Mouse (Mus musculus) ES-E14 (cell line): ENCODE measurements around the gene Nav2. TPM values are rescaled to one million over a fixed set of nuclear protein-coding genes. Genes with fewer than 3 reads are reported as not detected.

Experiments
- DNase-seq: peaks from one replicate; pipeline ENCODE4 v3.0.0-alpha.2; 2013; ENCODE audit warnings: low read depth, low spot score
- H3K27ac ChIP-seq: 2 replicates; pipeline ENCODE4 v1.5.1; 2012; ENCODE audit warnings: low read depth, mild to moderate bottlenecking, low read length, moderate library complexity, mixed read lengths; ENCODE audit not compliant: poor library complexity, insufficient read depth, severe bottlenecking
- H3K36me3 ChIP-seq: 2 replicates; pipeline ENCODE4 v1.6.1; 2012; ENCODE audit warnings: mild to moderate bottlenecking, low read length, moderate library complexity, mixed read lengths; ENCODE audit not compliant: control insufficient read depth, poor library complexity, insufficient read depth, severe bottlenecking
- H3K4me1 ChIP-seq, 2 experiments: fragments of 150-350 bp in 1 of 2; sonication (generic) in 1 of 2; 2 replicates each; pipeline ENCODE4 v1.6.1; 2012; ENCODE audit warnings: low read length in 2 of 2, mild to moderate bottlenecking in 1 of 2, mixed read lengths in 1 of 2; ENCODE audit not compliant: control insufficient read depth in 2 of 2, insufficient read depth in 2 of 2, poor library complexity in 1 of 2
- H3K4me3 ChIP-seq, 2 experiments: fragments of 150-350 bp in 1 of 2; sonication (generic) in 1 of 2; 2 replicates each; pipeline ENCODE4 v1.5.1; 2012; ENCODE audit warnings: low read length in 2 of 2, low read depth in 1 of 2, mild to moderate bottlenecking in 1 of 2, mixed read lengths in 1 of 2; ENCODE audit not compliant: insufficient read depth in 1 of 2, poor library complexity in 1 of 2, severe bottlenecking in 1 of 2
- H3K9ac ChIP-seq: 2 replicates; pipeline ENCODE4 v1.6.1; 2012; ENCODE audit warnings: low read depth, mild to moderate bottlenecking, low read length, mixed read lengths; ENCODE audit not compliant: poor library complexity, insufficient read depth, severe bottlenecking
- H3K9me3 ChIP-seq: fragments of 150-350 bp; sonication (generic); 2 replicates; pipeline ENCODE4 v1.6.1; 2012; ENCODE audit warnings: low read depth, mild to moderate bottlenecking, low read length; ENCODE audit not compliant: control insufficient read depth, insufficient read depth
- CHD2 ChIP-seq: IDR thresholded peaks from 2 replicates; pipeline ENCODE4 v1.6.1; 2014; ENCODE audit warnings: mild to moderate bottlenecking, low read depth, low read length, inconsistent platforms
- HCFC1 ChIP-seq: IDR thresholded peaks from 2 replicates; pipeline ENCODE4 v1.6.1; 2012; ENCODE audit warnings: low read length, inconsistent platforms, borderline replicate concordance; ENCODE audit not compliant: insufficient read depth
- MAFK ChIP-seq: IDR thresholded peaks from 2 replicates; pipeline ENCODE4 v1.6.1; 2014; ENCODE audit warnings: mild to moderate bottlenecking, low read depth, low read length, inconsistent platforms; ENCODE audit not compliant: insufficient read depth
- ZC3H11A ChIP-seq: IDR thresholded peaks from 2 replicates; pipeline ENCODE4 v1.6.1; 2012; ENCODE audit warnings: low read depth, mild to moderate bottlenecking, inconsistent platforms, low read length, borderline replicate concordance
- ZNF384 ChIP-seq: IDR thresholded peaks from 2 replicates; pipeline ENCODE4 v1.6.1; 2012; ENCODE audit warnings: low read depth, low read length, inconsistent platforms
- in situ Hi-C, 2 experiments: fragments of 600-800 bp; cut with MboI; formaldehyde crosslinking; loops; one replicate each; pipeline ENCODE4 v1.15.1; 2025; ENCODE audit warnings: low sequenced_read_pairs in 2 of 2, inconsistent platforms in 1 of 2; ENCODE audit not compliant: unreplicated experiment in 2 of 2
- total RNA-seq: library from RNA; depleted of rRNA; stranded (reverse); fragments of 300-350 nt; gene quantifications from 2 replicates; pipeline ENCODE4 v1.2.3, GENCODE M21; 2012

Nav2 gene
- total RNA-seq, 1 experiment = 18.2 TPM

DNA sequence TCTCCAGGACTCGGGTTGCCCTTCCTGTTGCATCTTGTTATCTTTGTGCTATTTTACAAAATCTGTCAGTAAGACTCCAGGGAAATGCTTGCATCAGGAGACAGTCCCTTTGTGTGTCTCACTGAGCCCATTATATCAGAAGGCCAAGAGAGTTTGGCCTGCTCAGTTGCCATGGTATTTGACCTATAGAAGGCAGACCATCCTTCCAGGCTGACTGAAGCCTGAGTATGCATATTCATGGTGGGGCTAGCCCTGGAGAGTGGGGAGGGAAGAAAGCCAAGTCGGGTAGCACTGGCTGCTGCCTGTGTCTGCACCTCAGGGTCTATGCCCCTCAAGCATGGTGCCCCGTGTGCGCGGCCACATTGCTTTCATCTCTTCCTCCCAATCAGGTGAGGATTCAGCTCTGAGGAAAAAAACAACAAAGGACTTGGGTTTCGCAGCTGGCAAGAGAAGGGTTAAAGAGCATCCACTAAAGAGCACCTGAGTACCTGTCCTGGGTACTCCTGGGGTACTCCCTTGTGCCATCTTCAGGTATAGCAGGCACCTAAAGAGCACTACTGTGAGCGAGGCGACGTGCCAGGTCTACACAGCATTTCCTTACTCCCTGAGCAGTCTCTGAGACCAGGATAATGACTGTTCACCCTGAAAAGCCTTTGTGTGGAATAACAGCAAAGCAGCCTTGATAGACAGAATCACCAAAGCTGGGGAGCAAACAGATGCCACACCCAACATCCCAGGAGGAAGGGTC, 144.5 kb downstream of the Nav2 start:
- Histone ChIP-seq H3K36me3 (no peaks in the 10 kb centered on the region), H3K9me3 (no peaks in the 10 kb centered on the region), H3K4me3 (no peak overlapping the region), H3K27ac (no peak overlapping the region), H3K4me1 (no peaks in the 10 kb centered on the region), H3K9ac (no peak overlapping the region)
- no peak for DNase-seq
- in situ Hi-C loops = no loop called here
- TF ChIP-seq CHD2 (no peak), ZC3H11A (no peak), HCFC1 (no peak), MAFK (no peak), ZNF384 (no peak)

DNA sequence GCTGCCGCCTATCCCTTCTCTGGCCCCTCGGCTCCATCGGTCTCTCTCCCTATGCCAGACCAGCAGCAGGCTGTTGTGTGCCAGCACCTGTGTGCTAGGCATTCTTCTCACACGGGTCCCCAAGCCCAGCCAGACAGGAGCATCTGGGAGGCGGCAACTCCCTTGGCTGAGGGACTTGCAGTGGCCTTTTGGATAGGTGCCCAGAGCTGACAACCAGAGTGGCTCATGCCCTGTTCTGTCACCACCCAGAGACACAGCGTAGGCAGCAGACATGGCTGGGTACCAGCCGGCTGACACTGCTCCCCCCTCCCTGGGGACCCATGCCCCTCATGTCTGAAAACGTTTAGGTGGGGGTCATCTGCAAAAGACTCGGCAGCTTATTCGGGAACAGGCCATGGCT, 146.8 kb downstream of the Nav2 start:
- H3K9me3 ChIP-seq = no peaks in the 10 kb centered on the region
- H3K4me3 ChIP-seq = no peak overlapping the region
- no peak for DNase-seq
- H3K4me1 ChIP-seq = no peaks in the 10 kb centered on the region
- no peak overlapping the region for H3K27ac ChIP-seq
- no peaks in the 10 kb centered on the region for H3K36me3 ChIP-seq
- in situ Hi-C loops = no loop called here
- H3K9ac ChIP-seq = no peak overlapping the region
- no peak for TF ChIP-seq HCFC1
- TF ChIP-seq ZNF384 = no peak
- no peak for TF ChIP-seq ZC3H11A
- no peak for TF ChIP-seq MAFK
- no peak for TF ChIP-seq CHD2

DNA sequence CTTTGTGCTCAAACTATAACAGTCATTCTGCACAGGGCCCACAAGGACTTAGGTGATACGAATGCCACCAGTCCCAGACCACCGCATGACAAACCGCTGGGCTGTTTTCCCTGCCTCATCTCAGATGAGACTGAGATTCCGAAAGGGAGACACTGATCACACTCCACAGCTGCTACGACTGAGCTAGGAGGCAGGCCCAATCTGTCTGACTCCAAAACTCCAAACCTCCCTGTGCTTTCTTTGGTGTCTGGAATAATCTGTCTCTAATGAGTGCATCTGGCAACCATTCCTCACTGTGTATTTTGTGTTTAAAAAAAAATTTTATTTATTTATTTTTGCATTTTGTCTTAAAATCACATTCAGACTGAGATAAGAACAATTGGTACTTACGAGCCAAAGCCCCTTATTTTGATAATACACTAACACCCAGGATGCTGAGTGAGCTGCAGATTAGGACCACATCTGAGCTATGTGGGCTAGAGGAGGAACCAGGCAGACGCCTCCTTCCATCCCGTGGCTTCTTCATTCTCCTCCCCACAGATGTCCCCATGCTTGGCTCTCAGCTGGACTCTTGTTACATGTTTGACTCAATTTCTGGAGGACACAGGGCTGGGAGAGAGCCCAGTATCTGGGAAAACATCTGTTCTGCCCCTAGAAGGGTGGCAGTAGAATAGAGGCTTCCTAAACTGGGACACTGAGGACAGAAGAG, 149.9 kb downstream of the Nav2 start:
- in situ Hi-C loops = no loop called here
- H3K27ac ChIP-seq = no peak overlapping the region
- H3K36me3 ChIP-seq = no peaks in the 10 kb centered on the region
- H3K4me1 ChIP-seq = no peaks in the 10 kb centered on the region
- no peaks in the 10 kb centered on the region for H3K9me3 ChIP-seq
- H3K4me3 ChIP-seq = no peak overlapping the region
- no peak for TF ChIP-seq HCFC1
- TF ChIP-seq MAFK = no peak
- no peak for TF ChIP-seq ZNF384
- no peak for TF ChIP-seq CHD2
- no peak for TF ChIP-seq ZC3H11A
- no peak overlapping the region for H3K9ac ChIP-seq
- no peak for DNase-seq

DNA sequence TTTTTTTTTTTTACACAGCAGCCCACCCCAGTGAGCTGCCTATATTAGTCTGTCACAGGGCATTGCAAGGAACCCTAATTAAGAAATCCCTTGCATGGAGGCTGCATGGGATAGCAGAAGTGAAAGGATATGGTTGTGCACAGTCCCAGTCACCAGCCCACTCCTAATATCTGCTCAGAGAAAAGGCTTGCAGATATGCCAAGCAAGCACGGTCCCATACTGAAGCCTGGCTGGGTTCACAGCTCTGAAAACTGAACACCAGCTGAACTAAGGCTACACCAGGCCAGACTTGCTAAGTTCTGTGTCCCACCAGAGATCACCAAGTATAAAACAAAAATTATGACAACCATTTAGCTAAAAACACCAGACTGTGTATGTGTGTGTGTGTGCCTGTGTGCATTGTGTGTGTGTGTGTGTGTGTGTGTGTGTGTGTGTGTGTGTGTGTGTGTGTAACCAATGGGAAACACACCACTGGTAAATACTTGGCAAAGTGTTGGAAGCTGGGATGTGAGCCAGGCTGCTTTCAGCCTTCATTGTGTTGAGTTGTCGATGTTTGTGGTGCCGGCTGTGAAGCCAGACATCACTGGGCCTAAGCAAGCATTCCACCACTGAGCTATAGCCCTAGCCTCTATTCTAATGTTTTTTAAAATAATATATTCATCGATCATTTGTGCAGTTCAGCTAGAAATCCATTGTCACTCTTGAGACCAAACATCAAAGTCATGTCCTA, 156.4 kb downstream of the Nav2 start:
- no peaks in the 10 kb centered on the region for H3K9me3 ChIP-seq
- H3K4me3 ChIP-seq = no peak overlapping the region
- in situ Hi-C loops = no loop called here
- no peak for TF ChIP-seq ZNF384
- no peak for TF ChIP-seq MAFK
- no peak for TF ChIP-seq ZC3H11A
- TF ChIP-seq CHD2 = no peak
- TF ChIP-seq HCFC1 = no peak
- H3K4me1 ChIP-seq = peaks cover 5% of the 10 kb centered on the region in 2 experiments; a peak in 3 of 4 replicates
- H3K36me3 ChIP-seq = no peaks in the 10 kb centered on the region
- no peak overlapping the region for H3K9ac ChIP-seq
- H3K27ac ChIP-seq = no peak overlapping the region
- DNase-seq = no peak
